Mouse (Mus musculus): ENCODE results near the gene Ppp3ca. TPM values are rescaled to one million over a fixed set of nuclear protein-coding genes. Genes with fewer than 3 reads are reported as not detected.

Ppp3ca gene
- total and polyA plus RNA-seq, 3 experiments = 17.4 to 40.6 (median 32.0) TPM

- Histone ChIP-seq H3K9ac (ENCODE audit: control insufficient read depth, low read depth, low read length, poor library complexity, severe bottlenecking) (no peak overlapping the region), H3K9me3 (replicated peaks; ENCODE audit: insufficient read depth, low read length) (no peaks in the 10 kb centered on the region), H3K27ac (ENCODE audit: control insufficient read depth, low read depth, low read length) (no peak overlapping the region), H3K4me3 (ENCODE audit: control insufficient read depth in 1 of 2, insufficient read depth in 1 of 2, low read depth in 2 of 2, low read length in 2 of 2) (no peak overlapping the region), H3K36me3 (ENCODE audit: control insufficient read depth in 1 of 2, insufficient read depth in 2 of 2, low read length in 2 of 2) (peaks cover 0 to 22% of the 10 kb centered on the region in 2 experiments; a peak in 2 of 4 replicates), H3K79me2 (ENCODE audit: control insufficient read depth, insufficient read depth, low read length, poor library complexity) (peaks cover 2% of the 10 kb centered on the region; the same call in 1 of the 2 replicates), H3K27me3 (ENCODE audit: control insufficient read depth in 1 of 2, insufficient read depth in 2 of 2, low read length in 2 of 2) (no peaks in the 10 kb centered on the region), H3K4me1 (ENCODE audit: control insufficient read depth in 1 of 2, insufficient read depth in 2 of 2, low read length in 2 of 2) (peaks cover 13 to 17% of the 10 kb centered on the region in 2 experiments)
- TF ChIP-seq POLR2AphosphoS5 (IDR thresholded peaks at IDR 0.05; ENCODE audit: borderline replicate concordance, low read depth, low read length) = no peak
- TF ChIP-seq ZC3H11A (IDR thresholded peaks at IDR 0.05; ENCODE audit: low read depth, low read length) = no peak
- no peak for TF ChIP-seq ZKSCAN1 (IDR thresholded peaks at IDR 0.05; ENCODE audit: low read depth, low read length)
- TF ChIP-seq E2F4 (IDR thresholded peaks at IDR 0.05; ENCODE audit: borderline replicate concordance, low read depth, low read length) = no peak
- no peak for TF ChIP-seq KAT2A (conservative IDR thresholded peaks at IDR 0.05; ENCODE audit: low read depth, low read length)
- TF ChIP-seq MAX (IDR thresholded peaks at IDR 0.05; ENCODE audit: low read length) = no peak
- no peak for DNase-seq (ENCODE audit: low read depth, low spot score)
Measured at GRCm38 (mm10) chr3:136776525-136776924, 106.6 kb downstream of the Ppp3ca start.

- Histone ChIP-seq H3K27me3 (ENCODE audit: control insufficient read depth in 1 of 2, insufficient read depth in 2 of 2, low read length in 2 of 2) (no peaks in the 10 kb centered on the region), H3K4me1 (ENCODE audit: control insufficient read depth in 1 of 2, insufficient read depth in 2 of 2, low read length in 2 of 2) (peaks cover 10 to 12% of the 10 kb centered on the region in 2 experiments), H3K27ac (ENCODE audit: control insufficient read depth, low read depth, low read length) (no peak overlapping the region), H3K36me3 (ENCODE audit: control insufficient read depth in 1 of 2, insufficient read depth in 2 of 2, low read length in 2 of 2) (peaks cover 0 to 15% of the 10 kb centered on the region in 2 experiments; a peak in 2 of 4 replicates), H3K9ac (ENCODE audit: control insufficient read depth, low read depth, low read length, poor library complexity, severe bottlenecking) (no peak overlapping the region), H3K9me3 (replicated peaks; ENCODE audit: insufficient read depth, low read length) (no peaks in the 10 kb centered on the region), H3K79me2 (ENCODE audit: control insufficient read depth, insufficient read depth, low read length, poor library complexity) (peaks cover 2% of the 10 kb centered on the region; the same call in 1 of the 2 replicates), H3K4me3 (ENCODE audit: control insufficient read depth in 1 of 2, insufficient read depth in 1 of 2, low read depth in 2 of 2, low read length in 2 of 2) (no peak overlapping the region)
- DNase-seq (ENCODE audit: low read depth, low spot score) = no peak
- no peak for TF ChIP-seq POLR2AphosphoS2 (IDR thresholded peaks at IDR 0.05; ENCODE audit: low read length)
- TF ChIP-seq MYB (IDR thresholded peaks at IDR 0.05; ENCODE audit: low read depth, low read length) = no peak
- no peak for TF ChIP-seq RAD21 (IDR thresholded peaks at IDR 0.05; ENCODE audit: low read depth, low read length)
- TF ChIP-seq MAX (IDR thresholded peaks at IDR 0.05; ENCODE audit: low read length) = no peak
- TF ChIP-seq ZNF384 (IDR thresholded peaks at IDR 0.05; ENCODE audit: low read depth, low read length) = no peak
- no peak for TF ChIP-seq MEF2A (IDR thresholded peaks at IDR 0.05; ENCODE audit: extremely low read depth, insufficient replicate concordance, low read depth, low read length, poor library complexity, severe bottlenecking)
- TF ChIP-seq POLR2A (IDR thresholded peaks at IDR 0.05; ENCODE audit: control insufficient read depth in 1 of 2, insufficient read depth in 1 of 2, low read depth in 1 of 2, low read length in 2 of 2, poor library complexity in 1 of 2) = no peak
- no peak for TF ChIP-seq CHD2 (IDR thresholded peaks at IDR 0.05; ENCODE audit: low read length)
- TF ChIP-seq TAL1 (IDR thresholded peaks at IDR 0.05; ENCODE audit: low read length) = no peak
- TF ChIP-seq TCF12 (IDR thresholded peaks at IDR 0.05; ENCODE audit: low read depth, low read length) = no peak
- TF ChIP-seq MAFK (IDR thresholded peaks at IDR 0.05; ENCODE audit: borderline replicate concordance, low read depth, low read length) = no peak
Measured at GRCm38 (mm10) chr3:136777380-136777779, 107.5 kb downstream of the Ppp3ca start.

Data from MEL (cell line).